Mouse (Mus musculus): Measurements from ENCODE around the gene Psma5. TPM values are rescaled to one million over a fixed set of nuclear protein-coding genes. Genes with fewer than 3 reads are reported as not detected.

The Psma5 gene
- polyA plus RNA-seq, 1 experiment from 2014 or later, result 238 TPM

- Histone ChIP-seq H3K27me3 (ENCODE audit: control insufficient read depth, insufficient read depth, low read depth, low read length) (no peaks in the 10 kb centered on the region), H3K4me3 (ENCODE audit: low read depth, low read length) (no peak overlapping the region), H3K27ac (ENCODE audit: low read length) (no peak overlapping the region), H3K4me1 (ENCODE audit: control insufficient read depth, insufficient read depth, low read length) (no peaks in the 10 kb centered on the region), H3K36me3 (ENCODE audit: control insufficient read depth, insufficient read depth, low read length) (no peaks in the 10 kb centered on the region), H3K9me3 (replicated peaks; ENCODE audit: control insufficient read depth, low read length, poor library complexity, severe bottlenecking) (no peaks in the 10 kb centered on the region), H3K9ac (ENCODE audit: low read depth, low read length) (no peak overlapping the region), H3K4me2 (ENCODE audit: low read length) (no peak overlapping the region)
- WGBS, result 93% methylated on average over 4 of the region's 4 CpGs
- no peak for ATAC-seq
These were observed 56.4 kb downstream of the Psma5 start for GRCm38 (mm10) chr3:108313138-108313537.

- no peak overlapping the region for H3K27ac ChIP-seq (ENCODE audit: low read length)
- 73% methylated on average over 8 of the region's 8 CpGs for WGBS
- H3K4me1 ChIP-seq (ENCODE audit: control insufficient read depth, insufficient read depth, low read length), result no peaks in the 10 kb centered on the region
- H3K4me2 ChIP-seq (ENCODE audit: low read length), result no peak overlapping the region
- H3K9ac ChIP-seq (ENCODE audit: low read depth, low read length), result no peak overlapping the region
- no peaks in the 10 kb centered on the region for H3K27me3 ChIP-seq (ENCODE audit: control insufficient read depth, insufficient read depth, low read depth, low read length)
- no peaks in the 10 kb centered on the region for H3K36me3 ChIP-seq (ENCODE audit: control insufficient read depth, insufficient read depth, low read length)
- H3K4me3 ChIP-seq (ENCODE audit: low read depth, low read length), result no peak overlapping the region
- H3K9me3 ChIP-seq (replicated peaks; ENCODE audit: control insufficient read depth, low read length, poor library complexity, severe bottlenecking), result no peaks in the 10 kb centered on the region
- no peak for ATAC-seq
These were observed 57.4 kb downstream of the Psma5 start for GRCm38 (mm10) chr3:108314038-108314675.

- Histone ChIP-seq H3K4me2 (ENCODE audit: low read length) (no peak overlapping the region), H3K36me3 (ENCODE audit: control insufficient read depth, insufficient read depth, low read length) (no peaks in the 10 kb centered on the region), H3K27me3 (ENCODE audit: control insufficient read depth, insufficient read depth, low read depth, low read length) (no peaks in the 10 kb centered on the region), H3K4me3 (ENCODE audit: low read depth, low read length) (no peak overlapping the region), H3K4me1 (ENCODE audit: control insufficient read depth, insufficient read depth, low read length) (no peaks in the 10 kb centered on the region), H3K9ac (ENCODE audit: low read depth, low read length) (no peak overlapping the region), H3K27ac (ENCODE audit: low read length) (no peak overlapping the region), H3K9me3 (replicated peaks; ENCODE audit: control insufficient read depth, low read length, poor library complexity, severe bottlenecking) (no peaks in the 10 kb centered on the region)
- WGBS, result 70% methylated on average over 2 of the region's 2 CpGs
- ATAC-seq, result no peak
These were observed 61.8 kb downstream of the Psma5 start for GRCm38 (mm10) chr3:108318517-108318916.

- Histone ChIP-seq H3K4me1 (ENCODE audit: control insufficient read depth, insufficient read depth, low read length) (no peaks in the 10 kb centered on the region), H3K4me2 (ENCODE audit: low read length) (no peak overlapping the region), H3K27ac (ENCODE audit: low read length) (no peak overlapping the region), H3K27me3 (ENCODE audit: control insufficient read depth, insufficient read depth, low read depth, low read length) (no peaks in the 10 kb centered on the region), H3K36me3 (ENCODE audit: control insufficient read depth, insufficient read depth, low read length) (peaks cover 14% of the 10 kb centered on the region), H3K9me3 (replicated peaks; ENCODE audit: control insufficient read depth, low read length, poor library complexity, severe bottlenecking) (no peaks in the 10 kb centered on the region), H3K4me3 (ENCODE audit: low read depth, low read length) (no peak overlapping the region), H3K9ac (ENCODE audit: low read depth, low read length) (no peak overlapping the region)
- no peak for ATAC-seq
- 76% methylated on average over 4 of the region's 4 CpGs for WGBS
These were observed 64.9 kb downstream of the Psma5 start for GRCm38 (mm10) chr3:108321671-108322070.

GRCm38 (mm10) chr3:108322136-108322535, 65.4 kb downstream of the Psma5 start:
- no peak for ATAC-seq
- no peak overlapping the region for H3K27ac ChIP-seq (ENCODE audit: low read length)
- H3K4me2 ChIP-seq (ENCODE audit: low read length), result no peak overlapping the region
- peaks cover 15% of the 10 kb centered on the region for H3K36me3 ChIP-seq (ENCODE audit: control insufficient read depth, insufficient read depth, low read length)
- no peaks in the 10 kb centered on the region for H3K4me1 ChIP-seq (ENCODE audit: control insufficient read depth, insufficient read depth, low read length)
- H3K9ac ChIP-seq (ENCODE audit: low read depth, low read length), result no peak overlapping the region
- H3K27me3 ChIP-seq (ENCODE audit: control insufficient read depth, insufficient read depth, low read depth, low read length), result no peaks in the 10 kb centered on the region
- H3K9me3 ChIP-seq (replicated peaks; ENCODE audit: control insufficient read depth, low read length, poor library complexity, severe bottlenecking), result no peaks in the 10 kb centered on the region
- H3K4me3 ChIP-seq (ENCODE audit: low read depth, low read length), result no peak overlapping the region
- WGBS, result 91% methylated on average over 4 of the region's 4 CpGs

GRCm38 (mm10) chr3:108322962-108323361, 66.2 kb downstream of the Psma5 start:
- Histone ChIP-seq H3K27me3 (ENCODE audit: control insufficient read depth, insufficient read depth, low read depth, low read length) (no peaks in the 10 kb centered on the region), H3K9me3 (replicated peaks; ENCODE audit: control insufficient read depth, low read length, poor library complexity, severe bottlenecking) (no peaks in the 10 kb centered on the region), H3K4me2 (ENCODE audit: low read length) (no peak overlapping the region), H3K9ac (ENCODE audit: low read depth, low read length) (no peak overlapping the region), H3K4me3 (ENCODE audit: low read depth, low read length) (no peak overlapping the region), H3K27ac (ENCODE audit: low read length) (no peak overlapping the region), H3K36me3 (ENCODE audit: control insufficient read depth, insufficient read depth, low read length) (peaks cover 17% of the 10 kb centered on the region), H3K4me1 (ENCODE audit: control insufficient read depth, insufficient read depth, low read length) (no peaks in the 10 kb centered on the region)
- no peak for ATAC-seq
- 84% methylated on average over 3 of the region's 3 CpGs for WGBS

- no peak overlapping the region for H3K27ac ChIP-seq (ENCODE audit: low read length)
- ATAC-seq, result no peak
- H3K27me3 ChIP-seq (ENCODE audit: control insufficient read depth, insufficient read depth, low read depth, low read length), result no peaks in the 10 kb centered on the region
- peaks cover 21% of the 10 kb centered on the region for H3K36me3 ChIP-seq (ENCODE audit: control insufficient read depth, insufficient read depth, low read length)
- no peak overlapping the region for H3K4me2 ChIP-seq (ENCODE audit: low read length)
- H3K9me3 ChIP-seq (replicated peaks; ENCODE audit: control insufficient read depth, low read length, poor library complexity, severe bottlenecking), result no peaks in the 10 kb centered on the region
- H3K4me1 ChIP-seq (ENCODE audit: control insufficient read depth, insufficient read depth, low read length), result no peaks in the 10 kb centered on the region
- 74% methylated on average over 4 of the region's 4 CpGs for WGBS
- H3K4me3 ChIP-seq (ENCODE audit: low read depth, low read length), result no peak overlapping the region
- H3K9ac ChIP-seq (ENCODE audit: low read depth, low read length), result no peak overlapping the region
These were observed 68.1 kb downstream of the Psma5 start for GRCm38 (mm10) chr3:108324837-108325236.

- Histone ChIP-seq H3K4me2 (ENCODE audit: low read length) (no peak overlapping the region), H3K4me3 (ENCODE audit: low read depth, low read length) (no peak overlapping the region), H3K36me3 (ENCODE audit: control insufficient read depth, insufficient read depth, low read length) (peaks cover 21% of the 10 kb centered on the region), H3K9me3 (replicated peaks; ENCODE audit: control insufficient read depth, low read length, poor library complexity, severe bottlenecking) (no peaks in the 10 kb centered on the region), H3K27ac (ENCODE audit: low read length) (no peak overlapping the region), H3K9ac (ENCODE audit: low read depth, low read length) (no peak overlapping the region), H3K27me3 (ENCODE audit: control insufficient read depth, insufficient read depth, low read depth, low read length) (no peaks in the 10 kb centered on the region), H3K4me1 (ENCODE audit: control insufficient read depth, insufficient read depth, low read length) (no peaks in the 10 kb centered on the region)
- ATAC-seq, result no peak
- WGBS, result 94% methylated on average over 9 of the region's 9 CpGs
These were observed 68.8 kb downstream of the Psma5 start for GRCm38 (mm10) chr3:108325521-108325920.

- no peak overlapping the region for H3K9ac ChIP-seq (ENCODE audit: low read depth, low read length)
- H3K4me2 ChIP-seq (ENCODE audit: low read length), result no peak overlapping the region
- no peak overlapping the region for H3K27ac ChIP-seq (ENCODE audit: low read length)
- H3K4me1 ChIP-seq (ENCODE audit: control insufficient read depth, insufficient read depth, low read length), result no peaks in the 10 kb centered on the region
- H3K27me3 ChIP-seq (ENCODE audit: control insufficient read depth, insufficient read depth, low read depth, low read length), result no peaks in the 10 kb centered on the region
- no peak overlapping the region for H3K4me3 ChIP-seq (ENCODE audit: low read depth, low read length)
- no peak for ATAC-seq
- H3K9me3 ChIP-seq (replicated peaks; ENCODE audit: control insufficient read depth, low read length, poor library complexity, severe bottlenecking), result no peaks in the 10 kb centered on the region
- WGBS, result 97% methylated on average over 8 of the region's 8 CpGs
- H3K36me3 ChIP-seq (ENCODE audit: control insufficient read depth, insufficient read depth, low read length), result peaks cover 25% of the 10 kb centered on the region
These were observed 70.5 kb downstream of the Psma5 start for GRCm38 (mm10) chr3:108327275-108327674.
